In the genomic region with DNA sequence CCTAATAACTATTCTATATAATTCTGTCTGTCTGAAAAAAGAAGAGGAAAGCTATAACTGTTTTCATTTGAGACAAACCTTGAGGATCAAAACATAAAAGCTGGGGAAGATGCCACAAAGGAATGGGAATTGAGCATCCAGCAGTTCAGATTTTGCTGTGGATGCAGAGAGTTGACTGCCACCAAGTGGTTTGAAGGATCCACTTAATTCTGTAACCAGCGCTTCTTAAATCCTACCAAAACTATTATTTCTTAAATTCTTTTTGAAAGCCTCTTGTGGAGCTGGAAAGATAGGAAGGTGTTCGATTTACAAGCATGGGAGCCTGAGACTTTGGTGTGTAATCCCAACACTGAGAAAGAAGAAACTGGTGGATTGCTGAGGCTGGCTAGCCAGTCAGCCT, we compare ENCODE assay signal across 9 mouse cellular contexts.
DNase-seq lines count a peak whose midpoint lies in the region; ATAC-seq and TF ChIP-seq lines count a peak whose summit lies in the region.
"Had no signal": no experiment of that assay in that cellular context is flagged by ENCODE, and none has a peak within 500 bp of the region (broad histone marks: within the 10 kb centered on the region; RNA-seq: fewer than 3 reads in every experiment).

No protein-coding gene starts in this region.

- no peak overlapping the region for H3K4me3 ChIP-seq in lung, embryonic 14.5 days (ENCODE audit: low read depth, low read length)
- H3K4me3 ChIP-seq in midbrain, embryonic 16.5 days (ENCODE audit: low read depth, low read length), result no peak overlapping the region

- peak; percentile 40 for TF ChIP-seq CTCF in lung, embryonic 14.5 days (IDR thresholded peaks at IDR 0.05; ENCODE audit: low read depth)

- no peak overlapping the region for H3K27ac ChIP-seq in lung, embryonic 14.5 days (ENCODE audit: low read depth)
- H3K27ac ChIP-seq in midbrain, embryonic 16.5 days (ENCODE audit: low read length), result no peak overlapping the region

- intact Hi-C loops in heart, postnatal 10 days (cut with DNase I), result no loop called here

- no peaks in the 10 kb centered on the region for H3K36me3 ChIP-seq in lung, embryonic 14.5 days (ENCODE audit: insufficient read depth)
- no peaks in the 10 kb centered on the region for H3K36me3 ChIP-seq in midbrain, embryonic 16.5 days (ENCODE audit: control insufficient read depth, insufficient read depth, low read length)

- 71% methylated on average over 2 of the region's 2 CpGs for WGBS in lung, embryonic 14.5 days
- WGBS in midbrain, embryonic 16.5 days, result 75% methylated on average over 2 of the region's 2 CpGs

- no peak overlapping the region for H3K4me2 ChIP-seq in lung, embryonic 14.5 days
- no peak overlapping the region for H3K4me2 ChIP-seq in midbrain, embryonic 16.5 days (ENCODE audit: low read length)

- H3K9me3 ChIP-seq in lung, embryonic 14.5 days (ENCODE audit: low read depth, low read length), result no peaks in the 10 kb centered on the region
- no peaks in the 10 kb centered on the region for H3K9me3 ChIP-seq in midbrain, embryonic 16.5 days (replicated peaks; ENCODE audit: control insufficient read depth, low read length, poor library complexity, severe bottlenecking)

- no peaks in the 10 kb centered on the region for H3K27me3 ChIP-seq in lung, embryonic 14.5 days (ENCODE audit: insufficient read depth, low read length)
- H3K27me3 ChIP-seq in midbrain, embryonic 16.5 days (ENCODE audit: control insufficient read depth, insufficient read depth, low read depth, low read length), result no peaks in the 10 kb centered on the region

- no peak overlapping the region for H3K9ac ChIP-seq in lung, embryonic 14.5 days
- H3K9ac ChIP-seq in midbrain, embryonic 16.5 days (ENCODE audit: low read depth, low read length), result no peak overlapping the region

- peak; percentile 16 to 25 for DNase-seq in heart, postnatal 10 days
- DNase-seq in heart, postnatal 4 days, result no peak
- DNase-seq in lung, embryonic 14.5 days, result peak; percentile 61
- no peak for DNase-seq in lung, postnatal 4 days
- DNase-seq in brain, adult 2 months (ENCODE audit: low read depth, low spot score), result peak; percentile 77
- DNase-seq in thymus, postnatal 0 days (ENCODE audit: low spot score), result no peak
- DNase-seq: kidney, adult 18-20 months; layer of hippocampus, postnatal 36 days had no signal

- H3K4me1 ChIP-seq in lung, embryonic 14.5 days (ENCODE audit: insufficient read depth), result no peaks in the 10 kb centered on the region
- no peaks in the 10 kb centered on the region for H3K4me1 ChIP-seq in midbrain, embryonic 16.5 days (ENCODE audit: control insufficient read depth, insufficient read depth, low read length)

- no peak for ATAC-seq in lung, embryonic 14.5 days (ENCODE audit: insufficient read depth)
- peak; percentile 86 for ATAC-seq in midbrain, embryonic 16.5 days

Comparison
In these comparisons a context has a peak if more than half of its experiments do, and no peak if none do; other contexts are left out.
1. DNase-seq: peak in heart, postnatal 10 days (2 of 2), lung, embryonic 14.5 days (single experiment) and brain, adult 2 months (single experiment); none in heart, postnatal 4 days (single experiment), lung, postnatal 4 days (0 of 2) and thymus, postnatal 0 days (single experiment).